Mouse (Mus musculus): Measurements from ENCODE around the gene Nelfe. TPM values are rescaled to one million over a fixed set of nuclear protein-coding genes. Genes with fewer than 3 reads are reported as not detected.

The Nelfe gene
- polyA plus RNA-seq, 1 experiment = 173 TPM

GRCm38 (mm10) chr17:34850517-34851125, 430 bp downstream of the Nelfe start:
- TF ChIP-seq POLR2A (IDR thresholded peaks at IDR 0.05; ENCODE audit: control insufficient read depth, low read depth, low read length) (no peak), CTCF (IDR thresholded peaks at IDR 0.05; ENCODE audit: control insufficient read depth, insufficient read depth, insufficient replicate concordance, low read depth, low read length) (no peak)
- Histone ChIP-seq H3K27ac (ENCODE audit: control insufficient read depth, insufficient read depth, low read depth, low read length) (peak overlapping the region; percentile 20; the same call in 1 of the 2 replicates), H3K4me1 (ENCODE audit: control insufficient read depth, insufficient read depth, low read length) (peaks cover 3% of the 10 kb centered on the region), H3K27me3 (ENCODE audit: control insufficient read depth, insufficient read depth, low read length) (no peaks in the 10 kb centered on the region), H3K4me3 (ENCODE audit: control insufficient read depth, low read depth, low read length) (peak overlapping the region; percentile 88), H3K36me3 (ENCODE audit: control insufficient read depth, insufficient read depth, low read length) (peaks cover 2% of the 10 kb centered on the region; the same call in 1 of the 2 replicates)

GRCm38 (mm10) chr17:34853511-34853910, 3.3 kb downstream of the Nelfe start:
- TF ChIP-seq POLR2A (IDR thresholded peaks at IDR 0.05; ENCODE audit: control insufficient read depth, low read depth, low read length) (no peak), CTCF (IDR thresholded peaks at IDR 0.05; ENCODE audit: control insufficient read depth, insufficient read depth, insufficient replicate concordance, low read depth, low read length) (no peak)
- H3K36me3 ChIP-seq (ENCODE audit: control insufficient read depth, insufficient read depth, low read length) = no peaks in the 10 kb centered on the region
- no peak overlapping the region for H3K4me3 ChIP-seq (ENCODE audit: control insufficient read depth, low read depth, low read length)
- no peak overlapping the region for H3K27ac ChIP-seq (ENCODE audit: control insufficient read depth, insufficient read depth, low read depth, low read length)
- peaks cover 3% of the 10 kb centered on the region for H3K4me1 ChIP-seq (ENCODE audit: control insufficient read depth, insufficient read depth, low read length)
- no peaks in the 10 kb centered on the region for H3K27me3 ChIP-seq (ENCODE audit: control insufficient read depth, insufficient read depth, low read length)

- no peaks in the 10 kb centered on the region for H3K36me3 ChIP-seq (ENCODE audit: control insufficient read depth, insufficient read depth, low read length)
- no peak for TF ChIP-seq POLR2A (IDR thresholded peaks at IDR 0.05; ENCODE audit: control insufficient read depth, low read depth, low read length)
- TF ChIP-seq CTCF (IDR thresholded peaks at IDR 0.05; ENCODE audit: control insufficient read depth, insufficient read depth, insufficient replicate concordance, low read depth, low read length) = no peak
These were observed 4.6 kb downstream of the Nelfe start for GRCm38 (mm10) chr17:34854761-34855160.

GRCm38 (mm10) chr17:34855825-34856224, 5.6 kb downstream of the Nelfe start:
- TF ChIP-seq POLR2A (IDR thresholded peaks at IDR 0.05; ENCODE audit: control insufficient read depth, low read depth, low read length) (no peak), CTCF (IDR thresholded peaks at IDR 0.05; ENCODE audit: control insufficient read depth, insufficient read depth, insufficient replicate concordance, low read depth, low read length) (peak; percentile 51; the same call in 1 of the 2 replicates)
- Histone ChIP-seq H3K27ac (ENCODE audit: control insufficient read depth, insufficient read depth, low read depth, low read length) (no peak overlapping the region), H3K4me3 (ENCODE audit: control insufficient read depth, low read depth, low read length) (no peak overlapping the region), H3K27me3 (ENCODE audit: control insufficient read depth, insufficient read depth, low read length) (no peaks in the 10 kb centered on the region), H3K4me1 (ENCODE audit: control insufficient read depth, insufficient read depth, low read length) (peaks cover 2% of the 10 kb centered on the region), H3K36me3 (ENCODE audit: control insufficient read depth, insufficient read depth, low read length) (no peaks in the 10 kb centered on the region)

More at GRCm38 (mm10) chr17:34854761-34855160, 4.6 kb downstream of the Nelfe start:
- H3K4me3 ChIP-seq (ENCODE audit: control insufficient read depth, low read depth, low read length) = no peak overlapping the region
- no peaks in the 10 kb centered on the region for H3K27me3 ChIP-seq (ENCODE audit: control insufficient read depth, insufficient read depth, low read length)
- H3K4me1 ChIP-seq (ENCODE audit: control insufficient read depth, insufficient read depth, low read length) = peaks cover 3% of the 10 kb centered on the region
- no peak overlapping the region for H3K27ac ChIP-seq (ENCODE audit: control insufficient read depth, insufficient read depth, low read depth, low read length)

GRCm38 (mm10) chr17:34858670-34859069, 8.5 kb downstream of the Nelfe start:
- Histone ChIP-seq H3K27me3 (ENCODE audit: control insufficient read depth, insufficient read depth, low read length) (no peaks in the 10 kb centered on the region), H3K4me3 (ENCODE audit: control insufficient read depth, low read depth, low read length) (no peak overlapping the region), H3K36me3 (ENCODE audit: control insufficient read depth, insufficient read depth, low read length) (no peaks in the 10 kb centered on the region), H3K4me1 (ENCODE audit: control insufficient read depth, insufficient read depth, low read length) (no peaks in the 10 kb centered on the region), H3K27ac (ENCODE audit: control insufficient read depth, insufficient read depth, low read depth, low read length) (no peak overlapping the region)
- no peak for TF ChIP-seq CTCF (IDR thresholded peaks at IDR 0.05; ENCODE audit: control insufficient read depth, insufficient read depth, insufficient replicate concordance, low read depth, low read length)
- TF ChIP-seq POLR2A (IDR thresholded peaks at IDR 0.05; ENCODE audit: control insufficient read depth, low read depth, low read length) = no peak

- Histone ChIP-seq H3K4me1 (ENCODE audit: control insufficient read depth, insufficient read depth, low read length) (no peaks in the 10 kb centered on the region), H3K4me3 (ENCODE audit: control insufficient read depth, low read depth, low read length) (no peak overlapping the region), H3K27ac (ENCODE audit: control insufficient read depth, insufficient read depth, low read depth, low read length) (no peak overlapping the region), H3K36me3 (ENCODE audit: control insufficient read depth, insufficient read depth, low read length) (no peaks in the 10 kb centered on the region), H3K27me3 (ENCODE audit: control insufficient read depth, insufficient read depth, low read length) (no peaks in the 10 kb centered on the region)
- TF ChIP-seq POLR2A (IDR thresholded peaks at IDR 0.05; ENCODE audit: control insufficient read depth, low read depth, low read length) (no peak), CTCF (IDR thresholded peaks at IDR 0.05; ENCODE audit: control insufficient read depth, insufficient read depth, insufficient replicate concordance, low read depth, low read length) (no peak)
These were observed 10.3 kb downstream of the Nelfe start for GRCm38 (mm10) chr17:34860514-34860913.

- Histone ChIP-seq H3K27me3 (ENCODE audit: control insufficient read depth, insufficient read depth, low read length) (no peaks in the 10 kb centered on the region), H3K36me3 (ENCODE audit: control insufficient read depth, insufficient read depth, low read length) (no peaks in the 10 kb centered on the region), H3K4me3 (ENCODE audit: control insufficient read depth, low read depth, low read length) (no peak overlapping the region), H3K27ac (ENCODE audit: control insufficient read depth, insufficient read depth, low read depth, low read length) (no peak overlapping the region), H3K4me1 (ENCODE audit: control insufficient read depth, insufficient read depth, low read length) (no peaks in the 10 kb centered on the region)
- TF ChIP-seq CTCF (IDR thresholded peaks at IDR 0.05; ENCODE audit: control insufficient read depth, insufficient read depth, insufficient replicate concordance, low read depth, low read length) (no peak), POLR2A (IDR thresholded peaks at IDR 0.05; ENCODE audit: control insufficient read depth, low read depth, low read length) (no peak)
These were observed 11.7 kb downstream of the Nelfe start for GRCm38 (mm10) chr17:34861704-34862415.
